Mouse (Mus musculus) T-helper 17 cell (primary cell): Measurements from ENCODE around the gene Olfr666.
"Not testable (repeated sequence)": the region's sequence is repeated elsewhere in the genome, so short reads cannot be mapped to it uniquely, and the experiment has no call there.

Experiments
- in situ Hi-C, 2 experiments: fragments of 300-600 bp; cut with MboI, MseI; formaldehyde crosslinking; loops; 1 replicate in 1 of 2; 2 replicates in 1 of 2; pipeline ENCODE4 v1.15.1; 2025; ENCODE audit warnings: high pct_unique_total_duplicates in 2 of 2

Olfr666 gene

DNA sequence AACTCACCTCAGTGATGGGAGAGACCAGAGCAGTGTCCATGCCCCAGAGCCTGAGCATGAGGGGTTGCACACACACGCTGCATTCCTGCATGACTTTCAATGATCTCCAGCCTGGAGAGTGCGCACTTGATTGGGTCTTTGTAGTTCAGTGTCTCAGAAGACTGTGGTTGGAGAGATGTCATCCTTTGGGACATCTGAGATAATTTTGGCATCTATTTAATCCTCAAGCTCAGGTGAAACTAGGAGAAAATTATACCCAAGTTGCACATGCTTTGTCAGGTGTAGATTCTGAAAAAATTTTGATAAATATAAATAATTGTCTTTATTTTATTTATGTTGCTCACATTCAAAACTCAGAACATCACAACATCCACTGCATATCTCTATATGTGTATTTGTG, at the start of gene Olfr666:
Olfr666 (minus strand) TSS at position 101 of the 400 bp plus-strand sequence.
- in situ Hi-C loops = no loop called here

DNA sequence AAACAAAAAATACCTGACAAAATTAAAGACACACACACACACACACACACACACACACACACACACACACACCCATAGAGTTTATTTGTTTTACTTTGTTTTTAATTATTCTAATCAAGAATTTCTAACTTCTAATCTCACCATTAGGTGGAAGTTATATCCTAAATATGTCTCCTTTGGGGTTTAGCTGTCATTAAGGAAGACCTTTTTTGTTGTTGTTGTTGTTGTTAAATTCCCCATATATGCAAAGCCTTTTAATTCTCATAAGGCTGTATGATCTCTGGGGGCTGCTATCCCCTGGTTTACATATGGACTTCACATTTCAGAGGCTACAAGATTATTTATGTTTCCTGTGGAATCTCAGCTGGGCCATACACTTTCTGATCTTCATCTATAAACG, 38.2 kb upstream of the Olfr666 start, which contains the start of gene Olfr669:
Olfr669 (plus strand) TSS at position 301 of the 400 bp plus-strand sequence.
- in situ Hi-C loops = no loop called here

DNA sequence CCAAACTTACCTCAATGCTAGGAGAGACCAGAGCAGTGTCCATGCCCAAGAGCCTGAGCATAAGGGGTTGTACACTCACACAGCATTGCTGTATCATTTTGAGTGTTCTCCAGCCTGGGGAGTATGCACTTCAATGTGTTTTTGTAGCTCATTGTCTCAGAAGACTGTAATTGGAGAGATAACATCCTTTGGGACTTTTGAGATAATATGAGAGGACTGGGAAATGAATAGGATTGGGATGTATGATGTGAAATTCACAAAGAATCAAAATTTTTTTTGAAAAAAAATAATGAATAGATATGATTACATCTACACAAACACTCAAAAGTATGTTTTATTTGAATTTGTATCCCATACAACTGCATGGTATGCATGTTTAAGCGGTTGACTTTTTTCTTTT, 32.2 kb upstream of the Olfr666 start, which contains the start of gene Olfr668:
Olfr668 (minus strand) TSS at position 101 of the 400 bp plus-strand sequence.
- in situ Hi-C loops = no loop called here

DNA sequence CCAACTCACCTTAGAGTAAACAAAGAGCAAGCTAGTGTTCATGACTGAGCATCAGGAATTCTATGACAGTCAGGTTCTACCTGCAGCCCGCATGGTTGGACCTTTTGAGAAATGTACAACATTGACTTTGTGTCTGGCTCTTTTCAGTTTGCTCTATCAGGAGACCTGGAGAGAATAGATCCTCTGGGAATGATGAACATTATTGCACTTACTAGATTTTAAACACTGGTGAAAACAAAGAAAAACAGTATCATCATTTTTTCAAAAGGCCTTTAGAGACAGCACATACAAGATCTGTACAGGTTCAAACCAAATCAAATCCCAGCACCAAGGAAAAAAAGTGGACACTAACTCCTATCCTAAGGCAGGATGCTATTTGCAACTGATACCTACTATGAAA, 25.6 kb upstream of the Olfr666 start, which contains the start of gene Olfr667:
Olfr667 (minus strand) TSS at position 101 of the 400 bp plus-strand sequence.
- in situ Hi-C loops = no loop called here

DNA sequence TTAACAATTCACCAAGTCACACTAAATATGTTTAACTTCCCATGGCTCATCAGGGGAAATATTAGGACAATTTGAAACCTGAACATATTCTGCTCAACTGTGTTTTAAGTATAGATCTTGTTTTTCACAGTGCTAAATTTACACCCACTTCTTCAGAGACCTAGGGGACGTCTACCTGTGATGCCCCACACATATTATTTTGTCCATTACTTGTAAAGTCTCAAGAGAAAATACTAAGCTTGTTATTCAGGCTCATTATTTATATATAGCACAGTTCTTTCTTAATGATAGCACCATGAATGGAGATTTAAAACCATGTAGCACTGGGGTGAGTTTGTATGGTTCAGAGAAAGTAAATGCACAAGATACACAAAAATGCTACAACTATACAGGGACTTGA, 18.0 kb downstream of the Olfr666 start, which contains the start of gene Olfr665:
Olfr665 (plus strand) TSS at position 301 of the 400 bp plus-strand sequence.
- in situ Hi-C loops = no loop called here

DNA sequence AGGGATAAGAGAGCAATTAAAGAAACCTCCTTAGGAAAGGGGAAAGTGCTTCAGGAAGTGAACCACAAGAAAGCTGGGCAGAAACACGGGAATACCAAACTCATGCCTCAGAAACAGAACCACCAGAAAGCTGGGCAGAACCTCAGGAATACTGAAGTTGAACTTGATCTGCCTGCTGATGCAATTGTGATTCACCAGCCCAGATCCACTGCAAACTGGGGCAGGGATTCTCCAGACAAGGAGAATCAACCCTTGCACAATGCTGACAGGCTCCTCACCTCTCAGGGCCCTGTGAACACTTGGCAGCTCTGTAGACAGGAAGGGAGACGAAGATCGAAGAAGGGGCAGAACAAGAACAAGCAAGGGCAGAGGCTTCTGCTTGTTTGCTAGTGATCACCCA, 34.4 kb downstream of the Olfr666 start:
- in situ Hi-C loops = loop anchor here in 1 of 2 experiments (10.0 kb wide), 1 partner anchor 567 kb away; no protein-coding TSS in a partner anchor

DNA sequence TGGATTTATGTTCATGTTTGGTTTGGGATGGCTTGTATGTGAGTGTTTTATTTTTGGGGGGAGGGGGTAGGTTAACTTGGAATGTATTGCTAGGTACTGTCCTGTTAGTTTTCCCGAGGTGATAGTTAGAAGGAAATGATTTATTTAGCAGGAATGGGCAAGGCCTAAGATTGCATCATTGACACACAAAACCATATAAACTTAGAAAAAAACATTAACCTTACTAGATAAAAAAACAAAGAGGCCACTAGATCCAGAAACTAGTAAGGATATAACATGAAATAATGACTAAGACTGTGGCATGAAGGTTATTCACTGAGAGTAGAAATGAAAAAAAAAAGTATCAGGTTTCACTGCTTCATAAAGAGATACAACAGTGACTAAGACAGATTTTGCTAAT, 38.1 kb downstream of the Olfr666 start:
- in situ Hi-C loops = no loop called here

DNA sequence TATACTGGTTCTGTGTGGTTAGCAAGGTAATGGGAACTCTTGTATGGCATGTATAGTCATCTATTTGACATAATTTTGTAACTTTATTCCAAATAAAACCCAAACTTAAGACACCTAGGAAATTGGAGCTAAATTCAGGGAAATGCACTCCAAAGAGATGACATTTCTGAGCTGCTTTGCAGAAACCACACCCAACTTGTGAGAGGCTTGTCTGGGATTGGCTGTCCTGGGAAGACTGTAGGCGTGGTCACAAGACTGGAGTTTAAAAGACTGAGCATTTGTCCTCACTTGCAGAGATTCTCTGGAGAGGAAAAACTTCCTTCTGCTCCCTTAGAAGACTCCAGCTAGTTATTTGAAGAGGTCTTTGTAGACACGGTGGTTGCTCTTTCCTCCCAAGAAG, 39.0 kb downstream of the Olfr666 start, which contains the start of gene Usp17la:
Usp17la (plus strand) TSS at position 301 of the 400 bp plus-strand sequence.
- in situ Hi-C loops = not testable (repeated sequence)

DNA sequence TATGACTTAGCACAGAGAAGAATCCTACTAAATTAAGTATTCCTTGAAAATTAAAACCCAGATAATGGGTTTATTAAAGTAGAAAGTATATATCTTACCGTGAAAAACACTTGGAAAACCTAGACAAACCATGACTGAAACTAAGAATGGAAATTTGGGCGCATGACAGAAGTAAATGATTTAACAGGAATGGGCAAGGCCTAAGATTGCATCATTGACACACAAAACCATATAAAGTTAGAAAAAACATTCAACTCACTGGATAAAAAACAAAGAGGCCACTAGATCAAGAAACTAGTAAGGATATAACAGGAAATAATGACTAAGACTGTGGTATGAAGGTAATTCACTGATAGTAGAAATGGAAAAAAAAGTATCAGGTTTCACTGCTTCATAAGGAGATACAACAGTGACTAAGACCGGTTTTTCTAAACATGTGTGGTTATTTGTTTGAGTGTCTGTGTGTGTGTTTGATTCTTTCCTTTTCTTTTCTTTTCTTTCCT, 40.5 kb downstream of the Olfr666 start:
- in situ Hi-C loops = no loop called here

DNA sequence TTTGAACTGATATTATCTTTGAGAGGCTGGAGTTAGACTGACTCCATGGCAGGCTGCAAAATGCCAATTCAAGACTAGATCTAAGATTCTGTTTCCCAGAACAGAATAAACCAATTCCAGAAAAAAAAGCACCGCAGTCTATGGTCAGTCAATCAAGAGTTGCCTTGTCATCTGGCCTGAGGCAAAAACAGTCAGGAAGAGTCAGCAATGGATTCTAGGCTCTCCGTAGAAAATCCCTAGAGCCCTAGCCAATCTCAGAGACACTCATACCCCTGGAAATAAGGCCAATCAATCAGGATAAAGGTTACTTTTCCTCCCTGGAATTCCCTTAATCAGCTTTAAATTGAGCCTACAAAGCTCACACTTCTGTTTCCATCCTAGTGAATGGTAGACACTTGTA, 44.2 kb downstream of the Olfr666 start:
- in situ Hi-C loops = not testable (repeated sequence)

DNA sequence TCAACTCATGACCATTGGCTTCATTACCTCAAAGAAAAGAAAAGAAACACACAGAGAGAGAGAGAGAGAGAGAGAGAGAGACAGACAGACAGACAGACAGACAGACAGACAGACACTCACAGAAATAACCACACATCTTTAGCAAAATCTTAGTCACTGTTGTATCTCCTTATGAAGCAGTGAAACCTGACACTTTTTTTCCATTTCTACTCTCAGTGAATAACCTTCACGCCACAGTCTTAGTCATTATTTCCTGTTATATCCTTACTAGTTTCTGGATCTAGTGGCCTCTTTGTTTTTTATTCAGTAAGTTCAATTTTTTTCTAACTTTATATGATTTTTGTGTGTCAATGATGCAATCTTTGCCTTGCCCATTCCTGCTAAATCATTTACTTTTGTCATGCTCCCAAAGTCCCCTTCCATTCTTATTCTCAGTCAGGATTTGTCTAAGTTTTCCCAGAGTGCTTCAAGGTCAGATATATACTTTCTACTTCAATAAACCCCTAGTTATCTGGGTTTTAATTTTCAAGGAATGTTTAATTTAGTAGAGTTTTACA, 51.9 kb downstream of the Olfr666 start:
- in situ Hi-C loops = no loop called here

DNA sequence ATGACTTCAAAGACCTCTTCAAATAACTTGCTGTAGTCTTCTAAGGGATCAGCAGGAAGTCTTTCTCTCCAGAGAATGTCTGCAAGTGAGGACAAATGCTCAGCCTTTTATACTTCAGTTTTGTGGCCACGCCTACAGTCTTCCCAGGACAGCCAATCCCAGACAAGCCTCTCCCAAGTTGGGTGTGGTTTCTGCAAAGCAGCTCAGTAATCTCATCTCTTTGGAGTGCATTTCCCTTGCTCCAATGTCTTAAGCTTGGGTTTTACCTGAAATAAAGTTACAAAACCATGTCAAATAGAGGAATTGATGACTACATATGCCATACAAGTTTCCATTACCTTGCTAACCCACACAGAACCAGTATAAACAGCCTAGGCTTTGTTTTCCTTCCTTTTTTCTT, 53.2 kb downstream of the Olfr666 start, which contains the start of gene Usp17lb:
Usp17lb (minus strand) TSS at position 101 of the 400 bp plus-strand sequence.
- in situ Hi-C loops = no loop called here
